14 mouse cellular contexts compared by ENCODE assay signal in the genomic region with DNA sequence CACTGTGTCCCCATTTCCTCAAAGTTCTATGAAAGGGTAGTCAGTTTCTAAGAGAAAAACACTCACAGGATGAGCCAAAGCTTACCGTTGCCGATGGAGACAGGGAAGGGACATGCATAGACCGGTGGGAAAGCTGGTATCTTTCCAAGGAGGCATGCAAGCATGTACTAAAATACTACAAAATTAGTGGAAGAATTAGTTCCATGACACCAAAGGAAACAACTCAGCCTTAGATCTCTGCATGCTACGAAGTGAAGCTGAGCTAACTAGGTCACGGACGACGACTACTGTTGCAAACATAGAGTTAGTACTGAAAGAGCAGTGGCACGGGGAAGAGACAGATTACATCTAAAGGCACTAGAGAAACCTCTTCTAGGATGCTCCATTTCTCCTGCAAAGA. TPM values are rescaled to one million over a fixed set of nuclear protein-coding genes. Genes with fewer than 3 reads are reported as not detected.
DNase-seq lines count a peak whose midpoint lies in the region; ATAC-seq lines count a peak whose summit lies in the region.
"Had no signal": no experiment of that assay in that cellular context is flagged by ENCODE, and none has a peak within 500 bp of the region (broad histone marks: within the 10 kb centered on the region; RNA-seq: fewer than 3 reads in every experiment).

No protein-coding gene starts in this region.

- ATAC-seq in frontal cortex, adult (ENCODE audit: low TSS enrichment) = peak; percentile 52; the same call in 1 of the 2 replicates

- DNase-seq in frontal cortex, postnatal 25 days (ENCODE audit: low spot score in 2 of 2) = no peak
- DNase-seq in heart, adult 11 months = peak; percentile 39
- no peak for DNase-seq in heart, adult 18-20 months
- DNase-seq in thymus, postnatal 0 days (ENCODE audit: low spot score) = peak; percentile 37
- no peak for DNase-seq in thymus, postnatal 25 days
- DNase-seq in retina, postnatal 1 day = peak; percentile 45
- DNase-seq in kidney, postnatal 4 days = no peak
- DNase-seq: adrenal gland, adult 8-10 months; cerebellum, adult 11 months; cerebellum, adult 9-11 months had no signal

RNA-seq across cellular contexts. Expression of gene Plekha8, which starts 8.0 kb away (rescaled TPM):
- 1 to 10 TPM; 9.1 to 9.9 TPM for total RNA-seq in heart, adult 18-20 months (2021)
- 1.7 TPM in 2 replicates for polyA plus RNA-seq in thymus, postnatal 0 days (2015; fragmentation: Nextera tagmentation; extraction: Ambion mirVana)

RNA-seq across cellular contexts. Expression of gene Fkbp14, which starts 10.2 kb away (rescaled TPM):
- 10 to 100 TPM in 1 of 2 experiments, 1 to 10 TPM in 1; 8.9 to 11.6 TPM for total RNA-seq in heart, adult 18-20 months (2021)
- 2.7 and 3.7 TPM in 2 replicates for polyA plus RNA-seq in thymus, postnatal 0 days (2015; fragmentation: Nextera tagmentation; extraction: Ambion mirVana)
- polyA plus RNA-seq: erythroblast, embryonic 14.5 days had no signal

RNA-seq across cellular contexts. Expression of gene Scrn1, which starts 20.6 kb away (rescaled TPM):
- total RNA-seq in heart, adult 18-20 months (2021) = 1 to 10 TPM; 5.0 to 5.9 TPM
- 0.94 and 0.98 TPM in 2 replicates for polyA plus RNA-seq in thymus, postnatal 0 days (2015; fragmentation: Nextera tagmentation; extraction: Ambion mirVana)
- total RNA-seq: common myeloid progenitor, adult 5-6 weeks; MEL had no signal
- polyA plus RNA-seq: erythroblast, embryonic 14.5 days had no signal

Comparison
In these comparisons a context has a peak if more than half of its experiments do, and no peak if none do; other contexts are left out.
1. DNase-seq: peak in heart, adult 11 months (single experiment), thymus, postnatal 0 days (single experiment) and retina, postnatal 1 day (single experiment); none in frontal cortex, postnatal 25 days (0 of 2), heart, adult 18-20 months (0 of 2), thymus, postnatal 25 days (single experiment) and kidney, postnatal 4 days (0 of 2).